Mouse (Mus musculus) induced T-regulatory cell, adult 2 months (primary cell): ENCODE data around the gene Dtnb.
A peak's percentile ranks its signal among the peaks of the same experiment; 100 is the strongest.

ENCODE experiments used
- DNase-seq: peaks from one replicate; pipeline ENCODE4 v3.0.0-alpha.2; 2012; ENCODE audit warnings: low read depth

Dtnb gene

DNA sequence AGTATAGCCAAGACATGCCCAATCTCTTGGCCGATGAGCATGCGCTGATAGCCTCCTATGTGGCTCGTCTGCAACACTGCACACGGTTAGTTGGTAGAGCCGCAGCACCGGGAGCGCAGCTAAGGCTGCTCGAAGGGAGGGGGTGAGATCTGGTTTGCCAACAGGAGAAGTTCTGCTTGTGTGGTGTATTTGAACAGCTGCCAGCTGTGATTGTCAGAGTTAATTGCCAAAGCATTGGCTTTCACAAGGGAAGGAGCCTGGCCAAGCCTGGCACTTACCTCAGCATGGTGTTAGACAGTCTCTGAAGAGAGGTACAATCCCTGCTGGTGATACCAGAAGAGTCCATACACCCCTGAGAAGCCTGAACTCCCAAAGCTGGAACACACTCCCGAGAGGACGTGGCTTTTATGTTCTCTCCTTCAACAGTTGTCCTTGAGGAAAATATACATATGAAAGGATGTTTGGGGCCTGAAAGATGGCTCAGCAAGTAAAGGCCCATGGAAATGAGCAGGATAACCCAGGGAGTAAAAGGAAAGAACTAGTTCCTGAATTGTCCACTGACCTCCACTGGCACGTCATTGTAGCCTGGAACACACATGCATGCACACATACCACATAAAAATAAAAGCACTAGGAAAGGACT, 160.6 kb downstream of the Dtnb start:
- no peak for DNase-seq

DNA sequence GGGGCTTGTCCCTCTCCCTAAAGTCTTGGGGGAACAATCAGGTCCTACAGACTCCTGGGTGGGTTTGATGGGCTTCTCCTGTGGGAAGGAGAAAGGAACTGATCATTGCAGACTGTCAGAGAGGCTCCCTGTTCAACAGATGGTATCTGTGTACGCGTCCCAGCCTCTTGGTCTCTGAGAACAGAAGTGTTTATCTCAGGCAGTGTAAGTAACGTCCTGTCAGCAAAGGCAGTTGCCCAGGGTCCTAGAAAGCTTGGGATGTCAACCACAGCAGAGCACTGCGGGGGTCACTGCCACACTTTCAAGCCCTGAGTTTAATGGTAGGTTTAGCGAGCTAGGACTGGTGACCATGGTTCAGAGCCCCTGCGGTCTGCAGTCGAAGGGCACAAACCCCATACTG, 161.1 kb downstream of the Dtnb start:
- DNase-seq = no peak

- DNase-seq = no peak
These were observed 164.8 kb downstream of the Dtnb start for GRCm38 (mm10) chr12:3737009-3737408.

DNA sequence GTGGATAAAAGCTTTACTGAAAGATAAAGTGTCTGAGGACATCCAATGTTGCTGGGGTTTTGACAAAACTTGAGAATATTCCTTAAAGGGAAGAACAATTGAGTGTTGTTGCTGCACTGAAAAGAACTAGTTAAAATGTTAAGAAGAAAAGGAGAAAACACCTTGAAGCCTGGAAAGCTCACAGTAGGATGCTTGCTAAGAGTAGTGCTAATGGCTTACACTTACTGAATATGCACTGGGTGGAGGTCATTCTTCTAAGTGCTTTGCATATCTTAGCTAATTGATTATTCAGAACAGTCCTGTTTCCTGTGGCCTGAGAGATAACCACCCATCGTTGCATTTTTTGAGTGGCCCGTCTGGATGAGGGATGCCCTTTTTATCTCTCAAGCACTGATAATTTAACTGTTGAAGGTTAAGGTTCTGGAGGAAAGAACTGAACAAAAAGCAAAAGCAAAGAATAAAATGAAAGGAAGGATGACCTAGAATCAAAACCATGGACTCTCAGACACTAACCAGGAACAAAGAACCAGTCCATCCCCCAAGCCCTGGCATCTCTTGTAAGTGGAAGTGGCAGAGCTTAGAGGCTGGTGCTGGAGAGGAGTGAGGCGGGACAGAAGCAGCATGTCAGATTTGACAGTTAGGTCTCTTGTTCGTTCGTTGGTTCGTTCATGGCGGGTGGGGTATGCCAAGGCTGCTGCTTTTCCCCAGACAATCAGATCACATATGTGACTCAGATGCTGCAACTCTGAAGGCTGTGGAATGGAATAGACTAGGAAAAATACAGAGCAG, 166.8 kb downstream of the Dtnb start:
- no peak for DNase-seq

DNA sequence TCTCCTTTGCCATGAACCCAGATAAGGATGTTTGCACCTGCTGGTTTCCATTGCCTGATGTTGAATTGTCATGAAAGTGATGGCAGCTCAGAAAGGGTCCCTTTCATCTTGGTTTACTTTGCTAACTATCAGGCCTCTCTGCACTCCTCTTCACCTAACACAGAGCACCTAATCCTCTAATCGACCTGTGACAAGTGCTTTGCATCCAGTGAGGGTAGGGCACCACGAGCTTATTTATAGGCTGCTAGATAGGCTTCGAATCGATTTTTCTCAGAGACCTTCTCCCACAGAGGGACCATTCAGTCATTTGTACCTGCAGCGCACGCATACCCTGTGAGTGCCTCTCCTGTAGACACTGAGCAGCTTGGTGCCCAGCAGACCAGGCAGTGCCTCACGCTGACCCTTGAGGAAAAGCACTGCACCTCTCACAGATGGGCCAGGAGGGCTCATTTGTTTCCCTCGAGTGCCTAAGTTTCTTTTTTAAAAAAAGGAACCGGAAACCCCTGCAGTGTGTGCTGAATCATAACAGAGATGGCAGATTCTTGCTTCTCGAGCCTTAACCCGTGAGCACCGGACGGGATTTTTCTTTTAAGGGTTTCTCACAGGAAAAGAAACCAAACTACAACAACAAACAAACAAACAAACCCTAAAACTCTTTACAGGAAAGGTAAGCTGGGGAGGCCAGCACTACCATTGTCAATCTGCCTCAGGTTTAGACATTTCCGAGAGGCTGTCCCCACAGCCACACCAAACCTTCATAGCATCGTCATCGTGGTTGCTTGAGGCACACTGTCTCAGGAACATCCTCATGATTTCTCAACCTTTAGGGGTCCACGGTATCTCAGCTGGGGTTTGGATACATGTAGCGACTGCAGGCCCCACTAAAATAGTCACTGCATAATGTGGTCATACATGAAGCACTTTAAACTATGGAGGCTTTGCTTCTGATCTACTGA, 167.8 kb downstream of the Dtnb start:
- peak; percentile 64 for DNase-seq

GRCm38 (mm10) chr12:3740705-3741081, 168.5 kb downstream of the Dtnb start:
- no peak for DNase-seq

GRCm38 (mm10) chr12:3745432-3746105, 173.4 kb downstream of the Dtnb start:
- peak; percentile 46 for DNase-seq

- no peak for DNase-seq
These were observed 174.2 kb downstream of the Dtnb start for GRCm38 (mm10) chr12:3746369-3746768.

- no peak for DNase-seq
These were observed 175.4 kb downstream of the Dtnb start for GRCm38 (mm10) chr12:3747583-3747982.

- peak; percentile 64 for DNase-seq
These were observed 183.3 kb downstream of the Dtnb start for GRCm38 (mm10) chr12:3755522-3755921.

- DNase-seq = no peak
These were observed 184.0 kb downstream of the Dtnb start for GRCm38 (mm10) chr12:3756216-3756615.

DNA sequence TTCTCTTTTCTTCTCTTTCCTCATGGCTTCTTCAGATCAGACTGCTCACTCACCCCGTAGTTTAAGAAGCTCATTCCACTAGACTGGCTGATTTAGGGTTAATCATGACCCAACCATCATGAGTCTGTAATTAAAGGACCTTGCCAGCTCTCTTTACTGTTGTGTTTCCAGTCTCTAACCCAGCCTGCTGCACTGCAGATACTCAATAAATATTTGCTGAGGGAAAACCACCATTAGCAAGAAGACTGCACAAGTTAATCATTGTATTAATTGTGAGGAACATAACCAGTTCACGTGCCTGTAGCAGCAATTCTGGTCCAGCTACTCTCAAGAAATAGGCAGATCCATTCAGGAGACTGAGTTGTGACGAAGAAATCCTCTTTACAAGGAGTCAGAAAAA, 185.9 kb downstream of the Dtnb start:
- DNase-seq = no peak

DNA sequence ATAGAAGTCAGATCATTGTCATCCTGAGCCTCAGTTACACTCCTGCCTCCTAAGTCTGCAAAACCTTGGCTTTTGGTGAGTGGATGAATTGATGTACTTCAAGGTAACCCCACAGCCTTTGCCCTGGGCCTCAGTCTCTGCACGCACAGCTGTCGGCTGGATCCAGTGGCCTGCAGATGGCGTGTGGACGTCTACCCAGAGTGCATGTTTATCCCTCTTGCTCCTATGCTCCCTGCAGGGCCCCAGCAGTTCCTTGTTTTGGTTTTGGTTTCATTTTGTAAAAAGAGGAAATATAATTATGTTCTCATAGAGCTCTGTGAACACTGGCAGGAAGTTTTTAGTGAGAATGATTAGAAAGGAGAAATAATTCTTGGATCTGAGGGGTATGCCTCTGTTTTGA, 187.2 kb downstream of the Dtnb start:
- DNase-seq = peak; percentile 65

- DNase-seq = no peak
These were observed 188.9 kb downstream of the Dtnb start for GRCm38 (mm10) chr12:3760876-3761590.

DNA sequence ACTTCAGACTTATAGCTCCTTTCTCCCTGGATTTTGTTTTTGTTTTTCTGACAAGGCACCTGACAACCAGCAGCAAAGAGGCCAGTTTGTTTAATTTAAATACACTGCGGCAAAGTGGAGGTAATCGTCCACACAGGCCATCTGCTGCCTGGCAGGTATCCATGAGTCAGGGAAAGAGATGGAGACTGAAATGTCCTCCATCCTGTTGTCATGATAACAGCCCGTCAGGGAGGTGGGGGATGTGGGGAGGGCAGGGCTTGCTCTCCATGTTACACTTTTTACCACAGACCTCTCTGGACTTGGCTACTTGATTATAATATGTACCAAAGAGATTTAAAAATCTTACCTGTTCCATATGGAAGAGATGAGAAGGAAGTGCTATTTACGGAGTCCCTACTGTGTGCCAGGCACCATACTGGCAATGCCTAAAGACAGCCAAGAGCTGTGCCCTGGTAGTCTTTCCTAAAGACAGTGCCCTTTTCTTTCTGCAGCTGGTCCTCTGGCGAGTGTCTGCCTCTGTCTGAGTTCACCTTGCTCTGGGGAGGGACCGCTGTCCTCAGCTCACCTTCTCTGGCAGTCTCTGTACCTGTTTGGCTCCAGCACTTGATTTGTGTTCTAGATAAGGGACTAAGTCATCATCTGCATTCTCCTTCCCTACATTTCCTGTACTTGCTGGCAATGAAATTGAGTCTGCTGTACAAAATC, 189.6 kb downstream of the Dtnb start:
- no peak for DNase-seq

- DNase-seq = no peak
These were observed 192.1 kb downstream of the Dtnb start for GRCm38 (mm10) chr12:3764191-3764804.

DNA sequence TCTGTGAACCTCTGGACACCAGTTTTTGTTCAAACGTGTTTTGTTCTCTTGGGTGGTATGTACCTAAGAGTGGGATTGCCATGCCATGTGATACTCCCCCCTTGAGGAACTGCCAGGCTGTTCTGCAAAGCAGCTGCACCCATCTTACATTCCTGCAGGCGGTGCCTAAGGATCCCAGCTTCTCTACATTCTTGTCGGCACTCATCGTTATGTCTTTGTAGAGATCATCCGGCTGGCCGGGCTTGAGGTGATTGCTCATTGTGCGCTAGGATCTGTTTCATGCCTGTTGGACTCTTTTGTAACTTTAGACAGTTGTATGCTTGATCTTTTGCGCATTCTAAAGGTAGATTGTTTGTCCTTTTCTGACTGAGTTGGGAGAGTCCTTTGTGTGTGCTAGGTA, 195.2 kb downstream of the Dtnb start:
- DNase-seq = no peak

GRCm38 (mm10) chr12:3768391-3768790, 196.2 kb downstream of the Dtnb start:
- DNase-seq = no peak

GRCm38 (mm10) chr12:3770546-3770945, 198.4 kb downstream of the Dtnb start:
- no peak for DNase-seq

- DNase-seq = no peak
These were observed 198.9 kb downstream of the Dtnb start for GRCm38 (mm10) chr12:3771080-3771479.
